Mouse (Mus musculus) thymus, postnatal 14 days (tissue): Measurements from ENCODE around the gene Vmn1r207-ps.
"Not testable (repeated sequence)": the region's sequence is repeated elsewhere in the genome, so short reads cannot be mapped to it uniquely, and the experiment has no call there.

Experiments used
- DNase-seq: peaks from one replicate; pipeline ENCODE4 v3.0.0; 2021

The Vmn1r207-ps gene

DNA sequence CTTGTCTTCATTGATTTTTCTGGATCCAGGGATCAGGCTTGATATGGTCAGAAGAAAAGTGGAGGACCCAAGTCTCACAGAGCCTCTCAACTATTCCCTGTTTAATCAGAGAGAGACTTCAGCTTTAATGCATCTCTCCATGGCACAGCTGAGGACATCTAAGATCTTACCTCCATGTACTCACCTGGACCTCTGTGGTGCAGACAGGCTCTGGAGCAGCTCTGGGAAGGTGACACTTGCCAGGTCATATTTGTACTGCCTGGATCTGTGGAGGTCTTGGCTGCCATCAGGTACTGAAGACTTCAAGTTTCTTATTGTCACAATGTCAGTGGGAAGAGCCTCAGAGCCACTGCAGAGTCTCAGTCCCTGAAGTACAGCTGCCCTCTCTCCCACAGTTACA lies at the start of gene Vmn1r207-ps:
TSS of gene Vmn1r207-ps (minus strand) at position 101 of the 400 bp plus-strand sequence.
- not testable (repeated sequence) for DNase-seq

DNA sequence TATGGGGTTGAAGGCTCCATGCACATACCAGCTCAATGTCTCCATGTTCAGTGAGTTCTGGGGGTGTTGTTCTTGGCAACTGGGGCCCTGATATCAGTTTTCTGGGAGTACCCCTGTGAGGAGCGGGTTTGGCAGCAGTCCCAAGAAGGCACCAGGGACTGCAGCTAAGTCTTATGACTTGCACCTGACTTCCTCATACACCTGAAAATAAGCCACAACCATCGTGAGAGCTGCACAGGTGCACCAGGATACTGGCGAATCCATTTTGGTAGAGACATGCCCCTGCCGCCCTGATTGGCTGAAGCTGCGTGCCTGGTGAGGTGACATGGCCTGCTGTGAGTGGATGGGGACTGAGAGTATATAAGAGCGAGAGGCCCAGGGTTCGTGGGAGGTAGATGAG lies 47.9 kb upstream of the Vmn1r207-ps start, which contains the start of gene Vmn1r208:
TSS of gene Vmn1r208 (minus strand) at position 101 of the 400 bp plus-strand sequence.
- not testable (repeated sequence) for DNase-seq

DNA sequence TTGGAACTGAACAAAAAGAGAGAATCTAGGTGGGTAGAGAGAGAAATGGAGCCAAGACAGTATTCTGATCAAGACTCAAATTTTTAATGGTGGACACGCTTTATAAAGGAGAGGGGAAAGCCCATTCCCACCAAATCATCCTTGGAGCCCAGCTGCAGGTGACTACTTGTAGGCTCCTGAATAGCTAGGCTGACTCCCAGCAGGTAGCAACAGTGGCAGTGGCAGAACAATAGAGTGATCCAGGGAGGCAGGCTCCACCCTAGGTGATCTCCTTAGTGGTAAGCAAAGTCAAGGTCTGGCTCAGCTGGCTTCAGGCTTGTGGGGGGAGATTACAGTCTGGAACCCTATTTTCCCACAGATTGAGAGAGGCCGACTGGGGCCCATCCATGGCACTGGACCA lies 42.2 kb upstream of the Vmn1r207-ps start:
- not testable (repeated sequence) for DNase-seq

DNA sequence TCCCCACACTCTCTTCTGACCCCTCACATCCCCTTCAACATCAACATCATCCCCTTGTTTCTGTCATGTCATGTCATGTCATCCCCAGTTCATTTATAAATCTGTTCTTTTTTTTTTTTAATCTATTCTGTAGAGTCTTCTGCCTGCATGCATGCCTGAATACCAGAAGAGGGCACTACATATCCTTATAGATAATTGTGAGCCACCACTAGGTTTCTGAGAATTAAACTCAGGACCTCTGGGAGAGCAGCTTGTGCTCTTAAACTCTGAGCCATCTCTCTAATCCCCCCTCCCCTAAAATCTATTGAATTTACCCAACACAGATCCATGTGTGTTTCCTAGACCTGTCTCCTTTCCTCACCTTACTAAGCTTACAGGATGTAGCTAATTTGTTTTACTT lies 18.1 kb upstream of the Vmn1r207-ps start:
- no peak for DNase-seq

DNA sequence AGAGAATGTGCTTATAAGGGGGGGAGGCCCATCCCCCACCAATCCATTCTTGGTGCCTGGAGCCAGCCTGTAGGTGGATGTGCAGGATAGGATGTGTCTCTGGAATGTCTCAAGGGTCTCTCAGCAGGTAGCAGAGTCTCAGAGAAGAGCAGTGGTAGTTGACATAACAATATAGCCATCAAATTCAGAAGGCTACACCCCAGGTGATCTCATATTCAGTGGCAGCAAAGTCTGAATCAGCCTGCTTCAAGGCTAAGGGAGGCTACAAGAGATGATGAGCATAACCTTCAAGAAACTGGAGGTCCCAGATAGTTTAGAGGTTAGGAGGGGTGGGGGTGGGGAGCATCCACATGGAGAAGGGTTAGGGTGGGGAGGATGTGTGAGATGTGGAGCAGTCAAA lies 22.5 kb downstream of the Vmn1r207-ps start:
- not testable (repeated sequence) for DNase-seq

DNA sequence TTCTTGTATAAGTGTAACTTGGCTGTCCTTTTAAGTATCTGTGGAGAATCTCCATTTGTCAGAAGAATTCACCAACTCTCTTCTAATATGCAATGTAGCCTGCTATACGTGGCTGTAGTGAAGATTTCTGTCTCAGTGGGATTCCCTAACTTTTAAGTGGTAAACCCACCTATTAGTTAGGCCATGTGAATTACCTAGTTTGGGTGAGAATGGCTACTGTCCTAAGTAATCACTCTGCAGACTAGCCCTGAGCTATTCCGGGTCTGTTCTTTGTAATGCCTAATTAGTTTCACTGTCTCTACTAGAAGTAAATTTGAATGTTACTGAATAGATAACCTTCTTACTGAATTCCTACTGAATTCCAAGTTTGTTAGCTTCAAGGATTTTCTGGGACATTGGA lies 26.5 kb downstream of the Vmn1r207-ps start:
- DNase-seq, result not testable (repeated sequence)
